Mouse (Mus musculus) midbrain, postnatal 0 days (tissue): Measurements from ENCODE around the gene Adssl1. TPM values are rescaled to one million over a fixed set of nuclear protein-coding genes. Genes with fewer than 3 reads are reported as not detected.

Experiments used
- ATAC-seq: fragments of 200-750 bp; cut with Nextera tagmentation; 2 replicates; pipeline ENCODE4 v1.8.0; 2017; ENCODE audit warnings: moderate number of reproducible peaks, mild to moderate bottlenecking, moderate TSS enrichment, moderate library complexity; ENCODE audit not compliant: low FRiP score
- DNase-seq: peaks from one replicate; pipeline ENCODE4 v3.0.0-alpha.2; 2015; ENCODE audit warnings: low spot score
- H3K27ac ChIP-seq: fragments of 300-500 bp; sonication (generic); 2 replicates; pipeline ENCODE4 v1.5.1; 2014; ENCODE audit warnings: low read depth, mild to moderate bottlenecking, low read length, mixed read lengths
- H3K27me3 ChIP-seq: fragments of 300-500 bp; sonication (generic); 2 replicates; pipeline ENCODE4 v1.6.1; 2014; ENCODE audit warnings: low read length, control low read depth, mixed read lengths; ENCODE audit not compliant: insufficient read depth
- H3K36me3 ChIP-seq: fragments of 300-500 bp; sonication (generic); 2 replicates; pipeline ENCODE4 v1.6.1; 2014; ENCODE audit warnings: low read length, control low read depth, mixed read lengths; ENCODE audit not compliant: insufficient read depth
- H3K4me1 ChIP-seq: fragments of 300-500 bp; sonication (generic); 2 replicates; pipeline ENCODE4 v1.6.1; 2014; ENCODE audit warnings: mild to moderate bottlenecking, control low read depth, antibody characterized with exemption, low read length, mixed read lengths; ENCODE audit not compliant: insufficient read depth
- H3K4me2 ChIP-seq: fragments of 300-500 bp; sonication (generic); 2 replicates; pipeline ENCODE4 v1.6.1; 2014; ENCODE audit warnings: low read depth, mild to moderate bottlenecking, low read length, mixed read lengths; ENCODE audit not compliant: poor library complexity, severe bottlenecking
- H3K4me3 ChIP-seq: fragments of 300-500 bp; sonication (generic); 2 replicates; pipeline ENCODE4 v1.5.1; 2014; ENCODE audit warnings: low read depth, mild to moderate bottlenecking, low read length, moderate library complexity
- H3K9ac ChIP-seq: fragments of 300-500 bp; sonication (generic); replicated peaks from 2 replicates; pipeline ENCODE4 v1.6.1; 2014; ENCODE audit warnings: mild to moderate bottlenecking, low read length, moderate library complexity, mixed read lengths; ENCODE audit not compliant: poor library complexity, severe bottlenecking
- H3K9me3 ChIP-seq: fragments of 300-500 bp; sonication (generic); 2 replicates; pipeline ENCODE4 v1.6.1; 2016; ENCODE audit warnings: low read length, control low read depth
- CTCF ChIP-seq: IDR thresholded peaks from 2 replicates; pipeline ENCODE4 v1.5.1; 2016; ENCODE audit warnings: antibody characterized with exemption, mild to moderate bottlenecking
- WGBS: fragments of 180-500 bp; shearing (Covaris S2); extraction: QIAGEN DNeasy Blood & Tissue Kit; methylation state at CpG from one replicate; pipeline ENCODE4 v1.1.7; 2014; 5-methylcytosine and 5-hydroxymethylcytosine counted together
- polyA plus RNA-seq: library from polyadenylated mRNA; unstranded; fragments of >200 nt; fragmentation: Nextera tagmentation; extraction: Ambion mirVana; gene quantifications from 2 replicates; pipeline ENCODE4 v1.2.1, GENCODE M21; 2015
- total RNA-seq: library from RNA; depleted of rRNA; stranded (reverse); fragments of >200 nt; gene quantifications from 2 replicates; pipeline ENCODE4 v1.2.3, GENCODE M21; 2014

Gene Adssl1
- total and polyA plus RNA-seq, 2 experiments from 2014 or later = 4.1 to 8.2 TPM

GRCm38 (mm10) chr12:112591730-112592129 is 28.1 kb upstream of the Adssl1 start:
- WGBS = 84% methylated on average over 3 of the region's 3 CpGs
- no peaks in the 10 kb centered on the region for H3K9me3 ChIP-seq
- no peak for DNase-seq

DNA sequence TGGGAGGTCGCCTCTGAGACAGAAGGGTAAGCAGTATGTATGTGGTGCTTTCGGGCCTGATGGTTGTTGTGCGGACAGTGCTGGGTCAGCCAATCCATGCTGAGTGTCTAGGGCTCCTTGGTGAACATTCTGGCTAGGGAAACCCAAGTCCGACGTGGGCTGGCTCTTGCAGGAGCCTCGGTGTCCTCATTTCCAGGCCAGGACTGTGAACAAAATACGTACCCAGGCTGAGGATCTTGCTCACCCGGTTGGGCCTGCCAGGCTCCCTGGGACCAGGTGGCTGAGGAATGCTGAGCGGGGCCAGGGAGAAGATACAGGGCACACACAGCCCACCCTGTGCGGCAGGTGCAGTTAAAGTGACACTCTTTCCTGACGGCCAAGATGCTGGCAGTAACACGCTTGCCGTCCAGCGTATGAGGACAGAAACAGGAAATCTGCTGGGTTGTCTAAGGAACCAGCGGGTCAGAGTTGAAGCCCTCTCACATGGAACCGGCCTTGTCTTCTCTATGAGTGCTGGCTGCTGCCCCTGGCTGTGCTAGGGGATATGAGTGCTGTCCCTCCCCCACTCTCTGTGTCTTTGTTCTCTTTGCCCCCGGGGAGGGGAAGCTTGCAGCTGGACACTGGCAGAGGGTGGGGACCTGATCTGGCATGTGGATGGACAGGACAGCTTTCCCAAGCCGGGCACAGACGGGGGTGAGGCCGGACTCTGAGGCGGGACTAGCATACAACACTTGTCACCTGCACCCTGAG is 26.7 kb upstream of the Adssl1 start:
- 72% methylated on average over 21 of the region's 21 CpGs for WGBS
- no peak for TF ChIP-seq CTCF
- ATAC-seq (no peak), DNase-seq (no peak)
- H3K4me3 ChIP-seq = no peak overlapping the region
- H3K4me1 ChIP-seq = peaks cover 3% of the 10 kb centered on the region; the same call in 1 of the 2 replicates
- H3K27me3 ChIP-seq = peaks cover 4% of the 10 kb centered on the region
- H3K36me3 ChIP-seq = no peaks in the 10 kb centered on the region
- H3K4me2 ChIP-seq = no peak overlapping the region
- no peak overlapping the region for H3K27ac ChIP-seq
- no peak overlapping the region for H3K9ac ChIP-seq
- no peaks in the 10 kb centered on the region for H3K9me3 ChIP-seq

More at GRCm38 (mm10) chr12:112591730-112592129, 28.1 kb upstream of the Adssl1 start:
- no peak overlapping the region for H3K27ac ChIP-seq
- H3K4me3 ChIP-seq = no peak overlapping the region
- no peaks in the 10 kb centered on the region for H3K36me3 ChIP-seq
- no peak overlapping the region for H3K4me2 ChIP-seq
- H3K9ac ChIP-seq = no peak overlapping the region
- ATAC-seq = no peak
- H3K4me1 ChIP-seq = peaks cover 4% of the 10 kb centered on the region; the same call in 1 of the 2 replicates
- TF ChIP-seq CTCF = no peak
- peaks cover 12% of the 10 kb centered on the region for H3K27me3 ChIP-seq

DNA sequence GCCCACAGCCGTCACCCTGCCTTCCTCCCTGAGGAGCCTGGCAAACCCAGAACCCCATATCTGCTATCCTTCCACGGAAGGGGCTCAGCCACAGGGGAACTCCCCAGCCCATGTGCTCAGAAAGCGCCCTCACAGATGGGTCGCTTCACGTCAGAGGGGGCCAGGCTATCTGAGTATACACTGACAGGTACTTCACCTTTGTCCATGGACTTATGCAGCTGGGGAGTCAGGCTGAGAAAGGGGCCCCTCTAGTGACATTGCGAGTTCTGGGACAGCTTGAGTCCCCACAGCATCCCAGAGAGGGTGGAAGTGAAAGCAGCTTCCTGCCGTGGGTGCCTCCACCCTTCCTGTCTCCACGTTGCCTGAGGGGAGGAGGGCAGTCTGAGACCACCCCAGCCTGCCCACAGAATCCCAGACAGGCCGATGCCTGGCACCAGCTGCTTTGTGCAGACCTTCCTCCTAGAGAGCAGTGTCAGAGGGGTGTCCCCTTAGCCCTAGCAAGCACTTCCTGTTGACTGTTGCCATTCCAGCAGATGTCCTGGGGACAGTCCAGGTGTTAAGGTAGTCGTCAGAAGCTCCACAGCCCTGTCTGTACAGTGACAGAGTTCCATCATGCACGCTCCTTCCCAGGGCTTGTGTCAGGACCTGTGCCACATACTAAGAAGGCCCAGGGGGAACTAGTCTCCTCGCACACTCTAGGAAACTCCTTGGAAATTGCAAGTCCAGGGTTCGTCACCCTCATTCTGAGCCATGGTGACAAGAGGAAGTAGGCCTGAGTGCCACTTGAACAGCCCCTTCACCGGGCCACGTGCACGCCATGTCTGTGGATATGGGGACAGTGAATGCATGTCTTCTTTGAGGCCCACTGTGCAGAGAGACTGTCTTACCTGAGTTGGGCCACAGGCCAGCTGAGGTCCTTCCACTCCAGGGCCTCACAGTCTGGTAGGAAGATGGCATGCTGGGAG is 25.6 kb upstream of the Adssl1 start:
- ATAC-seq = no peak
- Histone ChIP-seq H3K9ac (no peak overlapping the region), H3K36me3 (no peaks in the 10 kb centered on the region), H3K27ac (no peak overlapping the region), H3K4me1 (no peaks in the 10 kb centered on the region; the same call in 1 of the 2 replicates), H3K4me2 (no peak overlapping the region), H3K4me3 (no peak overlapping the region), H3K9me3 (no peaks in the 10 kb centered on the region), H3K27me3 (peaks cover 3% of the 10 kb centered on the region; the same call in 1 of the 2 replicates)
- DNase-seq = no peak
- 84% methylated on average over 16 of the region's 16 CpGs for WGBS
- no peak for TF ChIP-seq CTCF

DNA sequence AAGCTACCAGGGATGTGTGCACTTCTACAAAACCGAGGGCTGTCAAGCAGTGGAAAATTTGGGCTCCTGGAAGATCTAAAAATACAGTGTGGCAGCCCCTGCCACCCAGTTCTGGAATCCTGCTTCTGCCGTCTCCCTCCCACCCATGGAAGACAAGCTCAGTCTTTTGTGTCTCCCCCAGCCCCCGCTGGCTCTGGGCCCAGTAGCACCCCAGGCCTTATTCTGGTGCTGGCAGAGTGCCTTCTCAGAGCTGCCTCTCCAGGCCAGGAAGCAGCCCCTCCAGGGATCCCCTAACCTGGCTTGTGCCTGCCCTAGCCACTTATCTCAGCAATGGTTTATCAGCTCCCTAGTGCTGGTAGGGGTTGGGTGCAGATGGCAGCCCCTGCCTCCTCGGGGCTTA is 24.9 kb upstream of the Adssl1 start:
- ATAC-seq (no peak), DNase-seq (no peak)
- no peak overlapping the region for H3K4me2 ChIP-seq
- no peaks in the 10 kb centered on the region for H3K9me3 ChIP-seq
- no peak overlapping the region for H3K27ac ChIP-seq
- 42% methylated on average over 4 of the region's 4 CpGs for WGBS
- H3K4me1 ChIP-seq = no peaks in the 10 kb centered on the region; the same call in 1 of the 2 replicates
- no peaks in the 10 kb centered on the region for H3K27me3 ChIP-seq
- H3K4me3 ChIP-seq = no peak overlapping the region
- H3K36me3 ChIP-seq = no peaks in the 10 kb centered on the region
- H3K9ac ChIP-seq = no peak overlapping the region
- TF ChIP-seq CTCF = no peak

- H3K4me1 ChIP-seq = no peaks in the 10 kb centered on the region; the same call in 1 of the 2 replicates
- no peak for TF ChIP-seq CTCF
- H3K27me3 ChIP-seq = no peaks in the 10 kb centered on the region
- H3K9ac ChIP-seq = no peak overlapping the region
- no peaks in the 10 kb centered on the region for H3K9me3 ChIP-seq
- DNase-seq = no peak
- no peaks in the 10 kb centered on the region for H3K36me3 ChIP-seq
- no peak overlapping the region for H3K4me3 ChIP-seq
- no peak overlapping the region for H3K4me2 ChIP-seq
- no peak overlapping the region for H3K27ac ChIP-seq
- no peak for ATAC-seq
- WGBS = 76% methylated on average over 4 of the region's 4 CpGs
Measured at GRCm38 (mm10) chr12:112595626-112596025, 24.2 kb upstream of the Adssl1 start.
